Mouse (Mus musculus): ENCODE results near the gene S1pr5.
A peak's percentile ranks its signal among the peaks of the same experiment; 100 is the strongest.
"Not testable (repeated sequence)": the region's sequence is repeated elsewhere in the genome, so short reads cannot be mapped to it uniquely, and the experiment has no call there.

S1pr5 gene

GRCm38 (mm10) chr9:21237368-21238003, 10.8 kb downstream of the S1pr5 start:
- no peak for DNase-seq (ENCODE audit: low read depth, low spot score)

- DNase-seq (ENCODE audit: low read depth, low spot score): no peak
Observed at GRCm38 (mm10) chr9:21236991-21237367, 11.3 kb downstream of the S1pr5 start.

GRCm38 (mm10) chr9:21235341-21235740, 12.9 kb downstream of the S1pr5 start:
- no peak for DNase-seq (ENCODE audit: low read depth, low spot score)

GRCm38 (mm10) chr9:21233805-21234204, 14.4 kb downstream of the S1pr5 start:
- DNase-seq (ENCODE audit: low read depth, low spot score): no peak

- no peak for DNase-seq (ENCODE audit: low read depth, low spot score)
Observed at GRCm38 (mm10) chr9:21233366-21233765, 14.9 kb downstream of the S1pr5 start.

- no peak for DNase-seq (ENCODE audit: low read depth, low spot score)
Observed at GRCm38 (mm10) chr9:21232867-21233266, 15.4 kb downstream of the S1pr5 start.

GRCm38 (mm10) chr9:21231551-21231950, 16.7 kb downstream of the S1pr5 start:
- DNase-seq (ENCODE audit: low read depth, low spot score): no peak

- DNase-seq (ENCODE audit: low read depth, low spot score): no peak
Observed at GRCm38 (mm10) chr9:21227342-21227741, 20.9 kb downstream of the S1pr5 start.

- DNase-seq (ENCODE audit: low read depth, low spot score): no peak
Observed at GRCm38 (mm10) chr9:21225415-21225758, 22.9 kb downstream of the S1pr5 start.

- peak; percentile 84 for DNase-seq (ENCODE audit: low read depth, low spot score)
Observed at GRCm38 (mm10) chr9:21224576-21225414, 23.4 kb downstream of the S1pr5 start.

GRCm38 (mm10) chr9:21223906-21224305, 24.3 kb downstream of the S1pr5 start:
- no peak for DNase-seq (ENCODE audit: low read depth, low spot score)

- not testable (repeated sequence) for DNase-seq (ENCODE audit: low read depth, low spot score)
Observed at GRCm38 (mm10) chr9:21223490-21223889, 24.8 kb downstream of the S1pr5 start.

- DNase-seq (ENCODE audit: low read depth, low spot score): peak; percentile 68
Observed at GRCm38 (mm10) chr9:21221383-21221929, 26.8 kb downstream of the S1pr5 start.

GRCm38 (mm10) chr9:21220490-21221382, 27.5 kb downstream of the S1pr5 start:
- peak; percentile 42 for DNase-seq (ENCODE audit: low read depth, low spot score)

GRCm38 (mm10) chr9:21219820-21220219, 28.4 kb downstream of the S1pr5 start:
- DNase-seq (ENCODE audit: low read depth, low spot score): peak; percentile 33

- no peak for DNase-seq (ENCODE audit: low read depth, low spot score)
Observed at GRCm38 (mm10) chr9:21216050-21216841, 32.0 kb downstream of the S1pr5 start.

- peak; percentile 50 for DNase-seq (ENCODE audit: low read depth, low spot score)
Observed at GRCm38 (mm10) chr9:21213617-21214190, 34.5 kb downstream of the S1pr5 start.

- no peak for DNase-seq (ENCODE audit: low read depth, low spot score)
Observed at GRCm38 (mm10) chr9:21211624-21212023, 36.6 kb downstream of the S1pr5 start.

- no peak for DNase-seq (ENCODE audit: low read depth, low spot score)
Observed at GRCm38 (mm10) chr9:21210821-21211220, 37.4 kb downstream of the S1pr5 start.

- DNase-seq (ENCODE audit: low read depth, low spot score): no peak
Observed at GRCm38 (mm10) chr9:21208626-21209025, 39.6 kb downstream of the S1pr5 start.

GRCm38 (mm10) chr9:21206848-21207247, 41.4 kb downstream of the S1pr5 start:
- no peak for DNase-seq (ENCODE audit: low read depth, low spot score)

Data from 3T3-L1 (cell line).